Mouse (Mus musculus): Measurements from ENCODE around the gene Ggnbp2. TPM values are rescaled to one million over a fixed set of nuclear protein-coding genes. Genes with fewer than 3 reads are reported as not detected.

Gene Ggnbp2
- 100 to 1,000 TPM; 102 to 127 TPM for total RNA-seq (2023)

DNA sequence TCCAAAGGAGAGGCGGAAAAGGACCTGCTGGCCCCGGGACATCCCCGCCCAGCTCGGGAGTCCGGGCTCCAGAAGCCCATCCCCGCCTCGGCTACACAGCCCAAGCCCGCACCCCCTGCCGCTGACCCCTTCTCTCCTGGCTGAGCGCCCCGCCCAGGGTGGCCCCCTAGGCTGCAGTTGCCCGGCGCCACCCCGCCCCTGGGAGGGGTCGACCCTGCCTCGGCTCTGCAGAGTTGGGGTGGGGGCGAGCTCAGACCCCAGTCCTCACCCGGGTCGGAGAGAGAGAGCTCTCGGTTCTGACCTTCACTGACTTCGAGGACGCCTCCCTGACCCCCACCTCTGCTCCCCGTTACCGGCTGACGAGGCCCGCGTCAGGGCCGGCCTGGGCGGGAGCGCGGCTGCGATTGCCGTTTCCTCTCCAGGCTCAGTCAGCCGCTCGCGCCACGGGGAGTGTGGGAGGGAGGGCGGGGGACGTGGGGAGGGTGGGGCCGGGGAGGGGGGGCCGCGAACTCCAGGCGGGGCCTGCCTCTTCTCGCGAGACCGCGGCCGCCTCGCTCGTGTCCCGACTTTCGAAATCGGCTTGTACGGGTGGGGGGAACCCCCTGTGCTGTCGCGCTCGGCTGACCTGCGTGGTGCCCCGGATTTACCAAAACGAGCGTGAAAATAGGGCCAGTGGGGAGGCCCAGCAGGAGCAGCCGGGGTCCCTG, at the start of gene Ggnbp2:
Gene Ggnbp2 (minus strand): TSS at position 481 of the 707 bp plus-strand sequence.

DNA sequence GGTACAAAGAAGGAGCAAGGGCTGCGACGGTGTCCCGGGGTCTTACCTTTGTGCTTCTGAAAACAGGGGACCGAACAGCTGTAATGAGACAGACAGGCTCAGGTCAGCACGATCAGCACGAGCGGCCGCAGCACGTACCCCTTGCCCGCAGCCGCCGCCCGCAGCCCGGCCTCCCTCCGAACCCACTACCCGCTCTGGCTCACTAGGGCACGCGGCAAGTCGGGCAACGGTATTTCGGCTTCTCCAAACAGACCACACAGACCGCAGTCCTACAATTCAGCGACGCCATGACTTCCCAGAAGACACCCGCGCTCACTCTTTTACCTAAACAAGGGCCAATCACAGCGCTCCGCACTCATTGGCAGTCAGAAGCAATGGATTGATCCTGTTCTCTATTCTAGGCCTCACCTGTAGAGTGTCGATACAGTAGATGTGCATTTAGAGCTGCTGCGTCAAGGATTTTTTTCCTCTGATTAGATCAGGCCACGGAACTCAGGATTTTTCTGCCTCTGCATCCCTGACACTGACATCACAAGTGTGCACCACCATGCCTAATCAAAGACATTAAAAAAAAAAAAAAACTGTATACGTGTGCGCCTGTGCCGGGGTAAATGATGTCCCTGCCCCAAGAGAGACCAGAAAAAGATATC, 45.6 kb upstream of the Ggnbp2 start, which contains the start of gene Znhit3:
Gene Znhit3 (minus strand): TSS at position 314 of the 650 bp plus-strand sequence.

DNA sequence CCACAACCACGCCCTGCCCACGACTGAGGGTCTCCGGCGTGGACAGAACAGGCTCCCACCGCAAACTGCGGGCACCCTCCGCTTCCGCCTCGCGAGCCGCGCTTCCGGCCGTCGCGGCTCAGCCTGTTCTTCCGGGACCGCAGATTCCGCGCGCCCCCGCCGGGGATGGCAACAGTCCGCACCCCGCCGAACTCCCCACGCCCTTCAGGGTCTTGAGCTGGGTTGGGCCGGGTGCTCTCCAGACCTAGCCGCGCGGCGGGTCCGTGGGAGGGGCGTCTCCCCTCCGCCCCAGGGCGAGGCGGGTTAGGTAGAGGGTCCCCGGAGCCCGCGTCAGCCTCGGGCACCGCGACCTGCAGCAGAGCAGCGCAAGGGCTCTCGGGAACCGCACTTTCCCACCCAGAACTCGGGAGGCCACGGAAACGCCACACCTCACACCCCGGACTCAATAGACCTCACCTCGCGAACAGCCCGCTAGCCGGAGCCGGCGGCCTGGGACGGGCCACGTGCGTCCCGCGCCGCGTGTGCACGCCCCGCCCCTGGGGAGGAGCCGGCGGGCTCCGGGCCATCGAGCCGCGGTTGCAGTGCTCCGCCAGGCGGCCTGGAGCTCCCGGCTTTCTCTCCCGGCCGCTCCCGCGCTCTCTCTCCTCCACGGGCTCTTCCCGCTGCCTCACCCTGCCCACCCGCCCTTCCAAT, 9.3 kb upstream of the Ggnbp2 start, which contains the start of the genes Myo19 and Pigw:
Gene Myo19 (plus strand): TSS at position 377 of the 693 bp plus-strand sequence.
Gene Pigw (minus strand): TSS at position 514 of the 693 bp plus-strand sequence.

DNA sequence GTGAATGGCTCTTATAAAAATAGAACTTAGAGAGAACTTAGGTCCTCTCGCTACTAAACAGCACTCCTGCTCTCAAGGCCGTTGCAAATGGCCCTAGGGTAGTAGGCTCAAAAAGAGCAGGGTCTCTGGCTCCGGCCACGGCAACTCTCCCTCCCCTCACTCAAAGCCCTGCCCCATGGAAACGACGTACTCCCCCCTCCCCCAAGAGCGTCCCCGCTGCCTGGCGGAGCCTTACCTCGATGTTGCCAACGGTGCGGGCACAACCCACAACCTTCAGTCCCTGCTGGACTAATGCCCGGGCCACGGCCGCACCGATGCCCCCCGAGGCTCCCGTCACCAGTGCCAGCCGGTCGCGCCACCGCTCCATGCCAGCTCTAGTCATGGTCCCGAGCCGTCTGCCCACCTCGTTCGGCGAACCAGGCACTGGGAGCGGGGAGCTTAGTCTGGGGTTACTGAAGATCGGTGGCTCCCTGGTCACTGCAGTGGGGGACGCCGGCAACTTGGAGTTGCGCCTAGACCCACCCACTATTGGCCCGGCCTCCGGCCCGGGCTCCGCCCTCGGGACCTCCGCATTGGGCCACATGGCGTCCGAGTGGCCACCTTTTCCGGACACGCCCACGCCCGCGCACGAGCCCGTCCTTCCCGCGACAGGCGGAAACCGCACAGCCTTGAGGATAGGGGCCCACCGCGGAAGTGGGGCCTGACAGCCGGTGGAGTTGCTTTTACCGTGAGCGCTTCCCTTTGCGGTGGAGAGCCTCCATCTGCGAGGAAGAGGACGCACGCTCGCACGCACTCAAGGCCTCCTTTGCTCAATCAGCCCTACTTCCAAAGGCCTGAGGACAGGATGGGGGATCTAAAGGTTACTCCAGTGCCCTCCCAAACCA, 41.9 kb downstream of the Ggnbp2 start, which contains the start of gene Dhrs11:
Gene Dhrs11 (minus strand): TSS at position 479 of the 884 bp plus-strand sequence.

DNA sequence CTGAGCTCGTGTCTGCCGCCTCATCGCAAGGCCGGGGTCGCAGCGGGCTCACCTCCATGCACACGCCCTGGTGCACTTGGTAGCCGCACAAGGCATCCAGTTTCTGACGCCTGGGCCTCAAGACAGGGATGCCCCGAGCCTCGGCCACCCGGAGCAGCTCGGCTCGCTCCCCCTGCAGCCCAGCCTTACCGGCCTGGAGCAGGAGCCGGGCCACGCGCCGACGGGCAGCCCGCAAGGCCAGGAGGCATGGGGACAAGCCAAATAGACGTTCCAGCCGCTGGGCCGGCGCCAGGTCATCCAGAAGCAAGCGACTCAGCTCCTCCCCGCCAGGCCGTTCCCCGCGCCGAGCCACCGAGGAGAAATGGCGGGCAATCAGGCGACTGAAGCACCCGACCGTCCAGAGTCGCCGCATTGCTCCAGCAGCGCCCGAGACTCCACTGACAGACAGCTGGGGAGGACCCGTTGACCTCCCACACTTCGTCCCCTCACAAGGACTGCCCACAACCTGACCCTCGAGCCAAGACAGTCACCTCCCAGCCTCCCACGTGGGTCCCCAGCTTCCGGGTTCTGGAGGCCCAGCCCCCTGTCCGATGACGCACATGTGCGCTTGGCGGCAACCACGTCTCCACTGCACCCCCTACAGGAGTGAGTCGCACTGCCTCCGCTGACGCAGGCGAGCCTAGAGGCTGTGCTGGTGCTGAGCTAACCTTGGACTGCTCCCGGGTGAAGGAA, 51.5 kb downstream of the Ggnbp2 start, which contains the start of gene Mrm1:
Gene Mrm1 (minus strand): TSS at position 555 of the 732 bp plus-strand sequence.

Other genes starting within 250 kb of the Ggnbp2 start
- gene Mrm1, start 51.3 kb downstream of the Ggnbp2 start, total RNA-seq (2023), result 1 to 10 TPM; 5.5 to 7.0 TPM
- 10 to 100 TPM; 28.7 to 29.9 TPM for gene Dhrs11, start 41.8 kb downstream of the Ggnbp2 start, total RNA-seq (2023)
- gene Myo19, start 9.3 kb upstream of the Ggnbp2 start, total RNA-seq (2023), result 1 to 10 TPM; 2.5 to 3.4 TPM
- 1 to 10 TPM; 2.4 to 3.3 TPM for gene Pigw, start 9.5 kb upstream of the Ggnbp2 start, total RNA-seq (2023)
- gene Znhit3, start 45.5 kb upstream of the Ggnbp2 start, total RNA-seq (2023), result 10 to 100 TPM in 1 of 2 experiments, 1 to 10 TPM in 1; 7.2 to 10.3 TPM
- not detected for gene Car4, start 87.0 kb upstream of the Ggnbp2 start, total RNA-seq (2023)

Data from neutrophil, adult 83 days (primary cell).